Mouse (Mus musculus): ENCODE measurements around the gene Rab3il1.

- TF ChIP-seq CTCF (IDR thresholded peaks at IDR 0.05), result peak; percentile 94
- TF ChIP-seq EP300 (IDR thresholded peaks at IDR 0.05), result peak; percentile 55; the same call in 1 of the 2 replicates
Measured at GRCm38 (mm10) chr19:10059911-10060567, 58.6 kb downstream of the Rab3il1 start.

All from lung, postnatal 0 days (tissue).